Mouse (Mus musculus): ENCODE results near the gene Rasal1. TPM values are rescaled to one million over a fixed set of nuclear protein-coding genes. Genes with fewer than 3 reads are reported as not detected.

Rasal1 gene
- 0.34 TPM in 1 of 2 replicates, not detected in the other for polyA plus RNA-seq (2014; fragmentation: Nextera tagmentation; extraction: Ambion mirVana)

- H3K27ac ChIP-seq (replicated peaks; ENCODE audit: low read depth, low read length), result no peak within 1 kb of the TSS
- no peaks in the 10 kb centered on the region for H3K9me3 ChIP-seq (replicated peaks; ENCODE audit: control insufficient read depth, low read length)
- no peaks in the 10 kb centered on the region for H3K36me3 ChIP-seq (replicated peaks; ENCODE audit: control insufficient read depth, insufficient read depth, low read depth, low read length)
- peaks cover 6% of the 10 kb centered on the region for H3K4me1 ChIP-seq (ENCODE audit: control insufficient read depth, insufficient read depth, low read length)
- WGBS, result 2% methylated on average over 49 of the region's 53 CpGs
- peak; percentile 56; the same call in 1 of the 2 replicates for ATAC-seq (replicated peaks; ENCODE audit: insufficient number of reproducible peaks, low FRiP score, low TSS enrichment, low read depth)
- DNase-seq (ENCODE audit: low spot score), result peak; percentile 26
- H3K4me2 ChIP-seq (ENCODE audit: low read depth, low read length), result peak within 1 kb of the TSS; percentile 32
- H3K9ac ChIP-seq (replicated peaks; ENCODE audit: low read length), result no peak within 1 kb of the TSS; the same call in 1 of the 2 replicates
- peak within 1 kb of the TSS; percentile 21; the same call in 1 of the 2 replicates for H3K4me3 ChIP-seq (ENCODE audit: low read depth, low read length)
- H3K27me3 ChIP-seq (ENCODE audit: control insufficient read depth, insufficient read depth, low read length), result peaks cover 23% of the 10 kb centered on the region
Observed at GRCm38 (mm10) chr5:120648569-120649373, at the start of gene Rasal1. Gene Rasal1 (plus strand): TSS chr5:120648812.

DNA sequence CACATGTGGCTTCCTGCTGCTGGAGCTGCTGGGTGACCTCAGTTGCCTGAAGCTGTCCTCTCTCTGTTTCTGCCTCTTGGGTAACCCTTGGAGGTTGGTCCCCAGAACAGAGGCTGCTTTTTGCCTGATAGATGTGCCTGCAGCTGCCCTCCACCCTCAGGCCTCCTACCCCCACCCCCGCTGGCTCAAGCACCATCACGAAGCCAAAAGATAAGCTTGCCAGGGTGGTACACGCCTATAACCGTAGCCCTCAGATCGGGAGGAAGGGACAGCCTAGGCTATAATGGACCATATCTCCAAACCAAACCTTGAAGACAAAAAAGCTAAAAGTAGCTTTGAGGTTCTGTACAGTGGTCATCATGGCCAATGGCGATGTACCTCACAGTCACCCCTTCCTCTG is 49.0 kb upstream of the Rasal1 start:
- Histone ChIP-seq H3K27me3 (ENCODE audit: control insufficient read depth, insufficient read depth, low read length) (no peaks in the 10 kb centered on the region), H3K9ac (replicated peaks; ENCODE audit: low read length) (no peak overlapping the region), H3K4me1 (ENCODE audit: control insufficient read depth, insufficient read depth, low read length) (no peaks in the 10 kb centered on the region), H3K4me3 (ENCODE audit: low read depth, low read length) (no peak overlapping the region), H3K27ac (replicated peaks; ENCODE audit: low read depth, low read length) (no peak overlapping the region), H3K4me2 (ENCODE audit: low read depth, low read length) (no peak overlapping the region), H3K36me3 (replicated peaks; ENCODE audit: control insufficient read depth, insufficient read depth, low read depth, low read length) (no peaks in the 10 kb centered on the region), H3K9me3 (replicated peaks; ENCODE audit: control insufficient read depth, low read length) (no peaks in the 10 kb centered on the region)
- DNase-seq (ENCODE audit: low spot score) (no peak), ATAC-seq (replicated peaks; ENCODE audit: insufficient number of reproducible peaks, low FRiP score, low TSS enrichment, low read depth) (no peak)
- WGBS, result 94% methylated on average over 6 of the region's 6 CpGs

DNA sequence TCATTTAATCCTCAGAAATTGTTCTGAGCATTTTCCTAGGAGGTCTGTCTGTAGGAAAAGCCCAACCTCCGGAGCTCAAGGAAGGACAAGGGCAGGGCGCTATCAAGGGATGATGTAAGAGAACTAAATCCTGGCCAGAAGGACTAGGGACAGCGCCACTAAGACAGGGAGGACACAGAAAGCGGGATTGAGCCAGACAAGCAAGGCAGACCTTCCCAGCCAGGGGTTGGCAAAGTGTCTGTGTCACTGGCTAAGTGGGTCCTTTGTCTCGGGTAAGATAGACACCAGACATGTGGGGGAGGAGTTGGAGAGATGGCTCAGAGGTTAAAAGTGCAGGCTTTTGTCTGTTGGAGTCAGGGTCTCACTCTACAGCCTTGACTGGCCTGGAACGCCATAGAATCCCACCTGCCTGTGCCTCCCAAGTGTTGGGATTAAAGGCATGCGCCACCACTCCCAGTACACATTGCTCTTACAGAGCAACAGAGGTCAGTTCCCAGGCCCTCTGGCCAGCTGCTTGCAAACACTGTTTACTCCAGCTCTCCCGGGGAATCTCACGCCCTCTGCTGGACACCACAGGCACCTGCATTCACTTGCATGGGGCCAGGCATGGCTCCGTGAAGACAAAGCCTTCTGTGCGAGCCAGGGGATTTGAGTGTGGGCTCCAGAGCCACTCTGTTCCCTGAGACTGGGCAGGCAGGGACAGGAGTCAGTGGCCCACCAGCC is 47.5 kb upstream of the Rasal1 start:
- Histone ChIP-seq H3K27ac (replicated peaks; ENCODE audit: low read depth, low read length) (no peak overlapping the region), H3K4me3 (ENCODE audit: low read depth, low read length) (no peak overlapping the region), H3K4me1 (ENCODE audit: control insufficient read depth, insufficient read depth, low read length) (no peaks in the 10 kb centered on the region), H3K9ac (replicated peaks; ENCODE audit: low read length) (no peak overlapping the region), H3K36me3 (replicated peaks; ENCODE audit: control insufficient read depth, insufficient read depth, low read depth, low read length) (no peaks in the 10 kb centered on the region), H3K27me3 (ENCODE audit: control insufficient read depth, insufficient read depth, low read length) (no peaks in the 10 kb centered on the region), H3K4me2 (ENCODE audit: low read depth, low read length) (no peak overlapping the region), H3K9me3 (replicated peaks; ENCODE audit: control insufficient read depth, low read length) (no peaks in the 10 kb centered on the region)
- ATAC-seq (replicated peaks; ENCODE audit: insufficient number of reproducible peaks, low FRiP score, low TSS enrichment, low read depth) (no peak), DNase-seq (ENCODE audit: low spot score) (no peak)
- 55% methylated on average over 11 of the region's 11 CpGs for WGBS

GRCm38 (mm10) chr5:120602210-120602609 is 46.4 kb upstream of the Rasal1 start:
- DNase-seq (ENCODE audit: low spot score) (no peak), ATAC-seq (replicated peaks; ENCODE audit: insufficient number of reproducible peaks, low FRiP score, low TSS enrichment, low read depth) (no peak)
- H3K27me3 ChIP-seq (ENCODE audit: control insufficient read depth, insufficient read depth, low read length), result no peaks in the 10 kb centered on the region
- H3K4me3 ChIP-seq (ENCODE audit: low read depth, low read length), result no peak overlapping the region
- no peak overlapping the region for H3K4me2 ChIP-seq (ENCODE audit: low read depth, low read length)
- no peaks in the 10 kb centered on the region for H3K9me3 ChIP-seq (replicated peaks; ENCODE audit: control insufficient read depth, low read length)
- 87% methylated on average over 12 of the region's 12 CpGs for WGBS
- H3K27ac ChIP-seq (replicated peaks; ENCODE audit: low read depth, low read length), result no peak overlapping the region
- no peaks in the 10 kb centered on the region for H3K4me1 ChIP-seq (ENCODE audit: control insufficient read depth, insufficient read depth, low read length)
- H3K9ac ChIP-seq (replicated peaks; ENCODE audit: low read length), result no peak overlapping the region
- H3K36me3 ChIP-seq (replicated peaks; ENCODE audit: control insufficient read depth, insufficient read depth, low read depth, low read length), result no peaks in the 10 kb centered on the region

- ATAC-seq (replicated peaks; ENCODE audit: insufficient number of reproducible peaks, low FRiP score, low TSS enrichment, low read depth) (no peak), DNase-seq (ENCODE audit: low spot score) (no peak)
- no peaks in the 10 kb centered on the region for H3K36me3 ChIP-seq (replicated peaks; ENCODE audit: control insufficient read depth, insufficient read depth, low read depth, low read length)
- H3K4me3 ChIP-seq (ENCODE audit: low read depth, low read length), result no peak overlapping the region
- H3K9ac ChIP-seq (replicated peaks; ENCODE audit: low read length), result no peak overlapping the region
- H3K4me2 ChIP-seq (ENCODE audit: low read depth, low read length), result no peak overlapping the region
- no peaks in the 10 kb centered on the region for H3K9me3 ChIP-seq (replicated peaks; ENCODE audit: control insufficient read depth, low read length)
- 57% methylated on average over 7 of the region's 7 CpGs for WGBS
- H3K4me1 ChIP-seq (ENCODE audit: control insufficient read depth, insufficient read depth, low read length), result no peaks in the 10 kb centered on the region
- no peak overlapping the region for H3K27ac ChIP-seq (replicated peaks; ENCODE audit: low read depth, low read length)
- H3K27me3 ChIP-seq (ENCODE audit: control insufficient read depth, insufficient read depth, low read length), result no peaks in the 10 kb centered on the region
Observed at GRCm38 (mm10) chr5:120603515-120603914, 45.1 kb upstream of the Rasal1 start.

GRCm38 (mm10) chr5:120604839-120605238 is 43.8 kb upstream of the Rasal1 start:
- Histone ChIP-seq H3K27ac (replicated peaks; ENCODE audit: low read depth, low read length) (no peak overlapping the region), H3K4me1 (ENCODE audit: control insufficient read depth, insufficient read depth, low read length) (no peaks in the 10 kb centered on the region), H3K9ac (replicated peaks; ENCODE audit: low read length) (no peak overlapping the region), H3K27me3 (ENCODE audit: control insufficient read depth, insufficient read depth, low read length) (no peaks in the 10 kb centered on the region), H3K9me3 (replicated peaks; ENCODE audit: control insufficient read depth, low read length) (no peaks in the 10 kb centered on the region), H3K36me3 (replicated peaks; ENCODE audit: control insufficient read depth, insufficient read depth, low read depth, low read length) (no peaks in the 10 kb centered on the region), H3K4me3 (ENCODE audit: low read depth, low read length) (peak overlapping the region; percentile 20), H3K4me2 (ENCODE audit: low read depth, low read length) (peak overlapping the region; percentile 27)
- ATAC-seq (replicated peaks; ENCODE audit: insufficient number of reproducible peaks, low FRiP score, low TSS enrichment, low read depth) (0 out of 2 replicates have a peak, but pooled peaks have one; percentile 5), DNase-seq (ENCODE audit: low spot score) (peak; percentile 92)
- 3% methylated on average over 6 of the region's 6 CpGs for WGBS

DNA sequence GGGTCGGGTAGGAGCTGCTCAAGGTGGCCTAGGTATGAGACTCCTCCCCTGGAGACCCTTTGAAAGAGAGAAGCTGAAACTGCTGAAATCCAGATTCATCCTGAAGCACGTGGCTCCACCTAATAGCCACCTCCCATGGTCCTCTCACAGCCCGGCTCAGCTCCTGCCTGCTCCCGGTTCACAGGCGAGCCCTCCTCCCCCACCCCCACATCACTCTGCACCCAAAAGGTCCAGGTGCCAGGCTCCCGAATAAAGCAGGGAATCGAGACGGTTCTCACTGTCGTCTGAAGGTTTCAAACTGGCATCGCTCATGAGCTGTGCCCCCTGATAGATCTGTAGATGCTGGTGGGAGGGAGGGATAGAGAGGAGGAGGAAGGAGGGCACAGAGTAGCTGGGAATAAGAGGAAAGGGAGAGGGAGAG is 43.4 kb upstream of the Rasal1 start:
- WGBS, result 6% methylated on average over 10 of the region's 10 CpGs
- Histone ChIP-seq H3K27ac (replicated peaks; ENCODE audit: low read depth, low read length) (no peak overlapping the region), H3K36me3 (replicated peaks; ENCODE audit: control insufficient read depth, insufficient read depth, low read depth, low read length) (no peaks in the 10 kb centered on the region), H3K4me3 (ENCODE audit: low read depth, low read length) (peak overlapping the region; percentile 20), H3K4me1 (ENCODE audit: control insufficient read depth, insufficient read depth, low read length) (no peaks in the 10 kb centered on the region), H3K9ac (replicated peaks; ENCODE audit: low read length) (peak overlapping the region; percentile 4; the same call in 1 of the 2 replicates), H3K9me3 (replicated peaks; ENCODE audit: control insufficient read depth, low read length) (no peaks in the 10 kb centered on the region), H3K4me2 (ENCODE audit: low read depth, low read length) (peak overlapping the region; percentile 27), H3K27me3 (ENCODE audit: control insufficient read depth, insufficient read depth, low read length) (no peaks in the 10 kb centered on the region)
- no peak for DNase-seq (ENCODE audit: low spot score)
- ATAC-seq (replicated peaks; ENCODE audit: insufficient number of reproducible peaks, low FRiP score, low TSS enrichment, low read depth), result peak; percentile 54

DNA sequence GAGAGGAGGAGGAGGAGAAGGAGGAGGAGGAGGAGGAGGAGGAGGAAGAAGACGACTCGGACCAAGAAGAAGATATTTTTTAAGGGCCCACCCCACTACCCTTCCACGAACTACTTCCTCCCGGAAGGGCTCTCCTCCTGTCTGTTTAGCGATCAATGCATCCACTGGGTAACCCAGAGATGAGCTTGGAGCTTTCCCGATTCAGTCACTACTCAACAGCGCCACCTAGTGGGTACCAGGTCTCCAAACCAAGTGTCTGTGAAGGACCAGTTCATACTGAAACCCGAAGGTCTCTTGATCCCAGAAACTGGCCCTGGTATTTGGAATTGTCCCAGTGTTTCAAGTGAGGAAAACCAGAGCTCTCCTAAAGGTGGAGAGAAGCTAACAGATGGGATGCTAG is 42.9 kb upstream of the Rasal1 start:
- H3K4me2 ChIP-seq (ENCODE audit: low read depth, low read length), result peak overlapping the region; percentile 27
- H3K4me3 ChIP-seq (ENCODE audit: low read depth, low read length), result peak overlapping the region; percentile 20
- ATAC-seq (replicated peaks; ENCODE audit: insufficient number of reproducible peaks, low FRiP score, low TSS enrichment, low read depth), result peak; percentile 36; the same call in 1 of the 2 replicates
- no peaks in the 10 kb centered on the region for H3K9me3 ChIP-seq (replicated peaks; ENCODE audit: control insufficient read depth, low read length)
- no peaks in the 10 kb centered on the region for H3K27me3 ChIP-seq (ENCODE audit: control insufficient read depth, insufficient read depth, low read length)
- H3K36me3 ChIP-seq (replicated peaks; ENCODE audit: control insufficient read depth, insufficient read depth, low read depth, low read length), result no peaks in the 10 kb centered on the region
- H3K4me1 ChIP-seq (ENCODE audit: control insufficient read depth, insufficient read depth, low read length), result no peaks in the 10 kb centered on the region
- WGBS, result 1% methylated on average over 6 of the region's 8 CpGs
- no peak overlapping the region for H3K9ac ChIP-seq (replicated peaks; ENCODE audit: low read length)
- H3K27ac ChIP-seq (replicated peaks; ENCODE audit: low read depth, low read length), result no peak overlapping the region
- peak; percentile 96 for DNase-seq (ENCODE audit: low spot score)
